Mouse (Mus musculus) lung, embryonic 16.5 days (tissue): ENCODE results near the gene Gm42421. TPM values are rescaled to one million over a fixed set of nuclear protein-coding genes. Genes with fewer than 3 reads are reported as not detected.

Experiments
- ATAC-seq: fragments of 200-750 bp; cut with Nextera tagmentation; 2 replicates; pipeline ENCODE4 v1.8.0; 2017; ENCODE audit warnings: low read depth, mild to moderate bottlenecking, moderate library complexity
- H3K27ac ChIP-seq: fragments of 300-500 bp; sonication (generic); 2 replicates; pipeline ENCODE4 v1.5.1; 2014; ENCODE audit warnings: mild to moderate bottlenecking, control low read depth, low read length
- H3K27me3 ChIP-seq: fragments of 300-500 bp; sonication (generic); 2 replicates; pipeline ENCODE4 v1.6.1; 2014; ENCODE audit warnings: low read depth, low read length, mixed read lengths; ENCODE audit not compliant: control insufficient read depth, insufficient read depth
- H3K36me3 ChIP-seq: fragments of 300-500 bp; sonication (generic); 2 replicates; pipeline ENCODE4 v1.6.1; 2014; ENCODE audit warnings: low read length; ENCODE audit not compliant: control insufficient read depth, insufficient read depth
- H3K4me1 ChIP-seq: fragments of 300-500 bp; sonication (generic); replicated peaks from 2 replicates; pipeline ENCODE4 v1.6.1; 2014; ENCODE audit warnings: low read length, mixed read lengths; ENCODE audit not compliant: control insufficient read depth, insufficient read depth
- H3K4me2 ChIP-seq: fragments of 300-500 bp; sonication (generic); 2 replicates; pipeline ENCODE4 v1.6.1; 2014; ENCODE audit warnings: low read depth, low read length, control low read depth
- H3K4me3 ChIP-seq: fragments of 300-500 bp; sonication (generic); 2 replicates; pipeline ENCODE4 v1.5.1; 2014; ENCODE audit warnings: mild to moderate bottlenecking, low read length, control low read depth
- H3K9ac ChIP-seq: fragments of 300-500 bp; sonication (generic); 2 replicates; pipeline ENCODE4 v1.6.1; 2014; ENCODE audit warnings: low read length, control low read depth
- H3K9me3 ChIP-seq: fragments of 300-500 bp; sonication (generic); 2 replicates; pipeline ENCODE4 v1.6.1; 2016; ENCODE audit warnings: low read length; ENCODE audit not compliant: control insufficient read depth
- WGBS: fragments of 180-500 bp; shearing (Covaris S2); extraction: QIAGEN DNeasy Blood & Tissue Kit; methylation state at CpG from one replicate; pipeline ENCODE4 v1.1.7; 2014; 5-methylcytosine and 5-hydroxymethylcytosine counted together
- polyA plus RNA-seq: library from polyadenylated mRNA; unstranded; fragments of >200 nt; fragmentation: Nextera tagmentation; extraction: Ambion mirVana; gene quantifications from 2 replicates; pipeline ENCODE4 v1.2.1, GENCODE M21; 2015

Gm42421 gene
- polyA plus RNA-seq, 1 experiment from 2014 or later: not detected

- Histone ChIP-seq H3K9ac (no peak overlapping the region), H3K4me3 (no peak overlapping the region), H3K4me2 (no peak overlapping the region), H3K27ac (no peak overlapping the region), H3K9me3 (no peaks in the 10 kb centered on the region), H3K36me3 (no peaks in the 10 kb centered on the region), H3K4me1 (no peaks in the 10 kb centered on the region; the same call in 1 of the 2 replicates), H3K27me3 (no peaks in the 10 kb centered on the region)
- ATAC-seq: no peak
- WGBS: 60% methylated on average over 16 of the region's 16 CpGs
These were observed 48.9 kb downstream of the Gm42421 start for GRCm38 (mm10) chr5:143976726-143977431.

GRCm38 (mm10) chr5:143980858-143981257, 52.9 kb downstream of the Gm42421 start:
- no peaks in the 10 kb centered on the region for H3K27me3 ChIP-seq
- no peaks in the 10 kb centered on the region for H3K9me3 ChIP-seq
- no peak for ATAC-seq
- H3K36me3 ChIP-seq: no peaks in the 10 kb centered on the region
- no peak overlapping the region for H3K27ac ChIP-seq
- H3K4me2 ChIP-seq: no peak overlapping the region
- H3K4me1 ChIP-seq: no peaks in the 10 kb centered on the region; the same call in 1 of the 2 replicates
- H3K9ac ChIP-seq: no peak overlapping the region
- WGBS: 14% methylated on average over 9 of the region's 9 CpGs
- no peak overlapping the region for H3K4me3 ChIP-seq

- H3K27me3 ChIP-seq: no peaks in the 10 kb centered on the region
- 54% methylated on average over 2 of the region's 2 CpGs for WGBS
- H3K9ac ChIP-seq: no peak overlapping the region
- H3K9me3 ChIP-seq: no peaks in the 10 kb centered on the region
- no peak overlapping the region for H3K4me2 ChIP-seq
- no peak overlapping the region for H3K4me3 ChIP-seq
- ATAC-seq: no peak
- H3K36me3 ChIP-seq: peaks cover 4% of the 10 kb centered on the region
- no peak overlapping the region for H3K27ac ChIP-seq
- no peaks in the 10 kb centered on the region; the same call in 1 of the 2 replicates for H3K4me1 ChIP-seq
These were observed 54.4 kb downstream of the Gm42421 start for GRCm38 (mm10) chr5:143982361-143982760.

GRCm38 (mm10) chr5:143985381-143985780, 57.4 kb downstream of the Gm42421 start:
- H3K9ac ChIP-seq: no peak overlapping the region
- H3K27ac ChIP-seq: no peak overlapping the region
- no peaks in the 10 kb centered on the region for H3K9me3 ChIP-seq
- no peaks in the 10 kb centered on the region for H3K27me3 ChIP-seq
- no peak for ATAC-seq
- no peak overlapping the region for H3K4me2 ChIP-seq
- H3K36me3 ChIP-seq: peaks cover 28% of the 10 kb centered on the region
- H3K4me3 ChIP-seq: no peak overlapping the region
- WGBS: 62% methylated on average over 7 of the region's 7 CpGs
- H3K4me1 ChIP-seq: no peaks in the 10 kb centered on the region; the same call in 1 of the 2 replicates

Other genes with a start within 250 kb of the Gm42421 start
- 14.5 and 14.7 TPM in 2 replicates for gene Usp42, start 195.9 kb upstream of the Gm42421 start, polyA plus RNA-seq
- gene Eif2ak1, start 110.4 kb upstream of the Gm42421 start, polyA plus RNA-seq: 35.5 and 36.7 TPM in 2 replicates
- 0.35 and 0.36 TPM in 2 replicates for gene Ankrd61, start 30.5 kb upstream of the Gm42421 start, polyA plus RNA-seq
- gene Aimp2, start 18.3 kb upstream of the Gm42421 start, polyA plus RNA-seq: 79.8 and 81.7 TPM in 2 replicates
- gene Pms2, start 18.2 kb upstream of the Gm42421 start, polyA plus RNA-seq: 22.4 and 25.9 TPM in 2 replicates
- gene Rsph10b, start 4.9 kb downstream of the Gm42421 start, polyA plus RNA-seq: 1.8 and 2.1 TPM in 2 replicates
- gene Ccz1, start 86.7 kb downstream of the Gm42421 start, polyA plus RNA-seq: 79.3 and 82.1 TPM in 2 replicates
- gene Ocm, start 98.5 kb downstream of the Gm42421 start, polyA plus RNA-seq: 0.24 and 0.47 TPM in 2 replicates
- 3.7 TPM in 2 replicates for gene Lmtk2, start 172.3 kb downstream of the Gm42421 start, polyA plus RNA-seq